Mouse (Mus musculus) kidney, adult 8-10 months (tissue): ENCODE results near the gene 5730596B20Rik.

Source experiments
- DNase-seq, 2 experiments: peaks; one replicate each; pipeline ENCODE4 v3.0.0; 2022

Gene 5730596B20Rik

GRCm38 (mm10) chr6:52177061-52177735 is at the start of gene 5730596B20Rik:
5730596B20Rik (plus strand) TSS chr6:52177498.
- DNase-seq = peak; percentile 84 to 87

GRCm38 (mm10) chr6:52137841-52138535 is 39.3 kb upstream of the 5730596B20Rik start:
- DNase-seq = no peak

- no peak for DNase-seq
Measured at GRCm38 (mm10) chr6:52138576-52138975, 38.7 kb upstream of the 5730596B20Rik start.

GRCm38 (mm10) chr6:52139115-52139514 is 38.2 kb upstream of the 5730596B20Rik start:
- DNase-seq = no peak

- no peak for DNase-seq
Measured at GRCm38 (mm10) chr6:52150401-52150966, 26.8 kb upstream of the 5730596B20Rik start.

- DNase-seq = no peak
Measured at GRCm38 (mm10) chr6:52151571-52151970, 25.7 kb upstream of the 5730596B20Rik start.

- no peak for DNase-seq
Measured at GRCm38 (mm10) chr6:52152226-52153193, 24.8 kb upstream of the 5730596B20Rik start.

GRCm38 (mm10) chr6:52153270-52153669 is 24.0 kb upstream of the 5730596B20Rik start:
- no peak for DNase-seq

- no peak for DNase-seq
Measured at GRCm38 (mm10) chr6:52154044-52154443, 23.3 kb upstream of the 5730596B20Rik start.

- DNase-seq = no peak
Measured at GRCm38 (mm10) chr6:52155471-52155870, 21.8 kb upstream of the 5730596B20Rik start.

GRCm38 (mm10) chr6:52156551-52157200 is 20.6 kb upstream of the 5730596B20Rik start:
- DNase-seq = no peak

GRCm38 (mm10) chr6:52157466-52158275 is 19.6 kb upstream of the 5730596B20Rik start:
- no peak for DNase-seq

GRCm38 (mm10) chr6:52158276-52159051 is 18.8 kb upstream of the 5730596B20Rik start, which contains the start of gene Hoxa1:
Hoxa1 (minus strand) TSS chr6:52158317.
- DNase-seq = peak; percentile 88 to 89

GRCm38 (mm10) chr6:52159164-52159761 is 18.0 kb upstream of the 5730596B20Rik start:
- no peak for DNase-seq

- DNase-seq = no peak
Measured at GRCm38 (mm10) chr6:52159979-52160378, 17.3 kb upstream of the 5730596B20Rik start.

- DNase-seq = peak; percentile 77 to 80
Measured at GRCm38 (mm10) chr6:52160511-52161335, 16.6 kb upstream of the 5730596B20Rik start.

- no peak for DNase-seq
Measured at GRCm38 (mm10) chr6:52161336-52162092, 15.8 kb upstream of the 5730596B20Rik start.

GRCm38 (mm10) chr6:52162093-52162380 is 15.3 kb upstream of the 5730596B20Rik start:
- DNase-seq = no peak
